Mouse (Mus musculus) urinary bladder, postnatal 36 days (tissue): Measurements from ENCODE around the gene Gpc6.

Experiments used
- DNase-seq, 2 experiments: peaks; one replicate each; pipeline ENCODE4 v3.0.0; 2022; ENCODE audit warnings: low spot score in 2 of 2, mixed read lengths in 1 of 2

Gpc6 gene

GRCm38 (mm10) chr14:117854498-117854897, 929.4 kb downstream of the Gpc6 start:
- no peak for DNase-seq

- no peak for DNase-seq
Measured at GRCm38 (mm10) chr14:117871268-117871667, 946.2 kb downstream of the Gpc6 start.

DNA sequence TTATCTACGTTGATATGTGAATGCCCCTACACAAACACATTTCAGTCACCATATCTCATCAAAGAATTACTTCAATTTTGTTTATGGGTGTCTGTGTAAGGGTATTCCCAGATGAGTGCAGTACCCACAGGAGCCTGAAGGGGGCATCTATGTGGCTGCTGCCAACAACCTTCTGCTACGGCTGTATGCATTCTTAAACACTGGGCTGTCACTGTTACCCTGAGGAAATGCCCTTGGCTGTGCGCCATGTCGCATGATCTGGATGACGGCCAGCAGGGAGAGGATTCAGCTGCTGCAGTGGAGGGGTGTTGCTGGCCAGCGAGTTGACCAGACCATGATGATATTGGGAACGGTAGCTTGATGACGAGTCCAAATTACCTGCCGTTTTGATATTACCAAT, 954.2 kb downstream of the Gpc6 start:
- DNase-seq: no peak

GRCm38 (mm10) chr14:117881112-117881511, 956.0 kb downstream of the Gpc6 start:
- no peak for DNase-seq

DNA sequence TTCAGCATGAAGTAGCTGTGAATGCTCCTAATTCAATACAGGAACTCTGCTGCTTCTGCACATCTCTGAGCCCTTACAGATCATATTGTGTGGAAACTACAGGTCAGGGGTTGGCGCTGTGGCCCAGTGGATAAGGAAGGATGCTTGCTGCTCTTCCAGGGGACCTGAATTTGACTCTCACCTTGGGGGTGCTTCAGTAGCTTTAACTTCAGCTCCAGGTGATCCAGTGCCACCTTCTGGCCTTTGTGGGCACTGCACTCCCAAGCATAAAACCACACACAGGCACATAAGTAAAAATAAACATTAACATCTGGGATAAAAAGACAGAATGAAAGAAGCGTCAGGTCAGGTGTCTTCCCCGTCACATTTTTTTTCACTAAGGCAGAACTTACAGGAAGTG, 957.1 kb downstream of the Gpc6 start:
- peak; percentile 13 to 15 for DNase-seq

DNA sequence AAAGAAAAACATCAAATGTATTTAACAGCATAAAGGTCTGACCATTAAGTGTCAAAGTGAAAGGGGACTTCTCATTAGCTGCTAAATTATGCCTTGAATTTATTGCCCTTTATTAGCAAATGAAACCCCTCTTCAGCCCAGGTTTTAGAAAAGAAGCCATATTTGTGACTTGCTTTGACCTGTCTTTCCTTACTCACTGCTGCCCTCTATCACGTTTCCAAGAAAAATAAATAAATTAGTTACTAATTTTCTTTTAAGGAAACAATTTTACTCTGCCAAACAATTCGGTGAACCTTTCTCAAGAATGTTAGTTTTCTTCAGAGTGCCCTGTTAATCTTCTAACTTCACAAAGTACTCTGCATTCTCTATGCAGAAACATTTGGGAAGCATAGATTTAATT, 964.5 kb downstream of the Gpc6 start:
- DNase-seq: no peak

DNA sequence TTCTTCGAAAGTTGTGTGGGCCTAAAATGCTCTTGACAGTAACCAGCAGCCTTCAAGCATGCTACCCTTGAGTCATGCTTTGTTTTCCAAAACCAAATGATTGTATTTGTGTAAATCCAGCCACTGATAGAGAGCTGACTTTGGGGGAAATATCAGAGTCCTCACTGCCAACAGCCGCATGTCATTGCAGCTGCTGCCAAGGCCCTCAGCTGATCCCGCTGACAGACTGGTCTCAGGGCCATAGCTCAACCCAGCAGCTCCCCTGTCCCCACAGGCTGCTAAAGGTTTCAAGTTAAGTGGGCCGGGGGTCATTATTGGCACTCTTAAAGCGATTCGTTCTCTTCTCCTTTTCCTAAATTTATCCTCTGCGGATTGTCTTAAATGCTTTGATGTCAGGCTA, 966.3 kb downstream of the Gpc6 start:
- peak in 1 of 2 experiments; percentile 10 for DNase-seq

- DNase-seq: no peak
Measured at GRCm38 (mm10) chr14:117892026-117892425, 966.9 kb downstream of the Gpc6 start.

DNA sequence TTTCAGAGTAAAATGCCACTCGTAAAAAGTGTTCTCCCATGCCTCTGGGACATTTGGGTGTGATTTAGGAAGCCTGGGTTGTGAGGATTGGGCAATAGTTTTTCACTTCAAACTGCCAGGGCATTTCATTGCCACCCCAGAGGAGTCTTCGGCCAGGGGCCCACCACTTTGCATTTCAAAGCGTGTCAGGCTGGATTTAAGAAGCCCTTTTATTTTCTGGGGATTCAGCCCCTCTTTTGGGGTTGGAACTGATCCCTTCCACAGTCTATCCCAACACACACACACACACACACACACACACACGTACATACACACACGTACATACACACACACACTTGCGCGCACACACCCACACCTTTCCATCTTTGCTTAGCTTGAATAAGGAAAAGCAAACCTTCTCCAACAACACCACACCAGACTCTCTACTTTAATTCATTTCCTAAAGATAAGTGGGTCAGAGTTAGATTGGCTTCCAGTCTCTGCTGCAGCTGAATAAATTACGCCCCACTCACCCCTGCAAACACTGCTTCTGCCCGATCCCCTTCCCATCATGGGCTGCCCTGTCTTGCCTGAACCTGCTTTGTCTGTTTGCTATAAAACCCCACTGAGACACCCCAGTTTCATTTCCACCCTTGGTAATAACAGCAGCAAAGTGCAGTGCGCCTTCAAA, 969.9 kb downstream of the Gpc6 start:
- DNase-seq: no peak

DNA sequence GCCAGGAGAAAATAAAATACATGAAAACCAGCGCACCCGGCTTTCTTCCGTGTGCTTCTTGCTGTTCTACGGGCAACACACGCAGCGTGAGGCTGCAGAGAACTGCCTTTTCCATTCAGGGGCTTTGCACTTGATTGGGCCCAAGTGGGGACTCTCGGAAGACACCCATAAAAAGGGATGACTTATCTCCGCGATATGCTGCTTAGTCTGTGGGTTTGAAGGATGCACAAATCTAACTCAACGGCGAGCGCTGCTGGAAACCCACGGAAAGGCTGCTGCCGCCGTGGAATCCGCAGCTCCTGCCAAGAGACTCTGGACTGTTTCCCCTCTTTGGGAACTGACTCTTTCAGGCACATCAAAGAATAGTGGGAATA, 970.4 kb downstream of the Gpc6 start:
- no peak for DNase-seq

GRCm38 (mm10) chr14:117904300-117904699, 979.2 kb downstream of the Gpc6 start:
- no peak for DNase-seq

- no peak for DNase-seq
Measured at GRCm38 (mm10) chr14:117905701-117906100, 980.6 kb downstream of the Gpc6 start.

- DNase-seq: no peak
Measured at GRCm38 (mm10) chr14:117906361-117906760, 981.2 kb downstream of the Gpc6 start.

GRCm38 (mm10) chr14:117908231-117908920, 983.3 kb downstream of the Gpc6 start:
- no peak for DNase-seq

DNA sequence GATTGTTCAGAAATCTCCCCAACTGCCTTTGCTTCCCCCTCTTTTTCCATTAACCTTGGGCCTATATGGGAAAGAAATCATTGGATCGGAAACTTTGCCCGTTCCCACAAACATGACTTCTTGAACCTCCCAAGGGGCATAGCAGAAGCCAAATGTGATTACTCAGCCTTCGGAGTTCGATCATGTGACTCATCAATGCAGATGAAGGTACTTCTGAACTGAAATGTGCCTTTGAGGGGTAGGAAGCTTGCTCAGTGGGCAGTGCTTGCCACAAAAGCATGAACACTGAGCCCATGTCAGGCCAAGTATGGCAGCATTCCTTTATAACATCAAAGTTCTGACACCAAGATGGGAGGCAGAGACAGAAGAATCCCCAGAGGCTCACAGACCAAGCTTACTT, 983.9 kb downstream of the Gpc6 start:
- no peak for DNase-seq

- DNase-seq: peak in 1 of 2 experiments; percentile 44
Measured at GRCm38 (mm10) chr14:117910323-117910722, 985.2 kb downstream of the Gpc6 start.

GRCm38 (mm10) chr14:117912624-117913270, 987.6 kb downstream of the Gpc6 start:
- DNase-seq: no peak

DNA sequence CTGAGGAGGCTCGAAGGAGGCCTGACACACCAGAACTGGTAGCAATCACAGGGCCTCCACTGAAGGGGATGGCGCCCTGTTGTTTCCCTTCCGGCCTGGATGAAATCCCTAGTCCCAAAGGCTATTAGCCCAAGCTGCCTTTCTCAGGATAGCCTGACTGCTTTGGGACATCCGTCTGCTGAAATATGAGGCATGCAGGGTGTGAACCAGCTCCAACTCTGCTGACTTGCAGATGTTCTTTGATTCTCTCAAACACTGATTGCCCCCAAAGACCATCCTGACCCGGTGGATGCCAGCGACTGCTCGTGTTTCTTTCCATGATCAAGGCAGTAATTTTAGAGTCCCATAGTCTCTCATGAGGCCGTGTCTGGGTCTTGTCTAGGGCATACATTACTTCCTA, 991.5 kb downstream of the Gpc6 start:
- no peak for DNase-seq

GRCm38 (mm10) chr14:117918724-117919123, 993.6 kb downstream of the Gpc6 start:
- no peak for DNase-seq

DNA sequence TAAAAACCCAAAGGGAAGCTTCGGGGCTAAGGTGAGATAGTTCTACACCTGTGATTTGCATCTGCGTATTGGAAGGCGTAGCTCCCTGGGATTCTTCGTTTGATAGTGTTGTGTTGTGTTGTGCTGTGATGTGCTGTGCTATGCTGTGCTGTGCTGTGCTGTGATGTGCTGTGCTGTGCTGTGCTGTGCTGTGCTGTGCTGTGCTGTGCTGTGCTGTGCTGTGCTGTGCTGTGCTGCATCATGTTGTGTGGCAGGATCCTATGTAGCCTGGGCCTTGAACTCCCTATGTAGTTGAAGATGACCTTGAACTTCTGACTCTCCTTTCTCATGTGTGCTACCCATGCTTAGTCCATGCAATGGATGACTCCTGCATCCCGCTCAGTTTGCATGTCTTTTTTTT, 994.5 kb downstream of the Gpc6 start:
- no peak for DNase-seq

DNA sequence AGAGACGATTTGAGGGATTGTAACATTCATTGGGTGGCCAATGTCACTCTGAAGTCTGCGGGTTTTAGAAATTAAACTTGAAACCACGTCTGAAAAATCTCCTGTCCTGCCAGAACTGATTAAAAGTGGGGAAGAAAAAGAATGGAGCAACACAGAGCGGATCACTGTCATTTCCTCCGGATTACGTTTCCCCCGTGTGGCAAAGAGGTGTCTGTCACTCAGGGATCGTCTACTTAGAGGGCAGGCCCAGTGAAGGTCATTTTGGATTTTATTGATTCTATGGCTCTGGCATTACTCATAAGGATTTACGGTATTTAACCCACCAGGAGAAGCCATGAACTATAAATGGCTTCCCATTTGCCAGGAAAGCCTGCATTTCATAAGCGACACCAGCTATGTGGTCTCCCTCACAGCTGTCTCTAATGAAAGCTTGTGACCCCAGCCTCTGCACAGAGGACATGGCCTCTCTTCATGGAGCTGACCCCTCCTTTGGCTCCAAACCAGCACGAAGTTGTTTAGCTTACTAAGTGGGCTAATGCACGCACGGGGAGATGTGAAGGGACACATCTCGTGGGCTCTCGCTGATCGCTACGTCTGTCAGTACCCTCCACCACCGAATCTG, 996.4 kb downstream of the Gpc6 start:
- no peak for DNase-seq

DNA sequence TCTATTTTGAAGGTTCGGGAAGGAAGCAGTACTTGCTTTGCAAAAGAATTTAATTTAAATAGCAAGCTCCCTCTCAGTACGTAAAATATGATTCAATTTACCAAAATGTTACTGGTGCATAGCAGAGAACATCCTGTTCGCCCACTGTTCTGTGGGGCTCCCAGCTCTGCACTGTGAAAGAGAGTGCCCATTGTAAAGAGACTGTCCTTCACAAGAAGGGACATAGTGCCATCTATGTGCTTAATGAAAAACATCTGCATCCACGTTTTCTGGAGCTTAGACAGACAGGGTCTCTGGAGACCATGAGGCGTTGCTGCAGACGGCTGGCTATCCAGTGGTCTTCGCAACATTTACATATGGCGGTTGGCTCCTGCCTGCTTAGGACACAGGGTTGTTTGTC, 998.6 kb downstream of the Gpc6 start:
- no peak for DNase-seq
